Mouse (Mus musculus) layer of hippocampus, adult 2 months (tissue): ENCODE measurements at regions not wholly inside any gene's neighbourhood (a gene's known extent, or its start where the extent isn't known, plus 50 kb on each side); places are given as distances from the start of the nearest gene placed in this dataset.
A peak's percentile ranks its signal among the peaks of the same experiment; 100 is the strongest.

Experiments
- DNase-seq, 2 experiments: peaks; one replicate each; pipeline ENCODE4 v3.0.0; 2022; ENCODE audit warnings: low spot score in 2 of 2
- H3K27ac ChIP-seq: fragments of 200-600 bp; 2 replicates; pipeline ENCODE4 v1.8.1; 2022
- H3K4me3 ChIP-seq: fragments of 200-600 bp; 2 replicates; pipeline ENCODE4 v1.8.1; 2022; ENCODE audit warnings: mild to moderate bottlenecking
- CTCF ChIP-seq: fragments of 200-600 bp; conservative IDR thresholded peaks from 2 replicates; pipeline ENCODE4 v1.8.1; 2022; ENCODE audit warnings: antibody characterized with exemption, mild to moderate bottlenecking, moderate library complexity

GRCm38 (mm10) chrX:99370711-99371110, 100.4 kb downstream of the Pja1 start:
- DNase-seq, result no peak
- no peak for TF ChIP-seq CTCF
- no peak overlapping the region for H3K27ac ChIP-seq
- no peak overlapping the region for H3K4me3 ChIP-seq

- no peak overlapping the region for H3K27ac ChIP-seq
- TF ChIP-seq CTCF, result no peak
- H3K4me3 ChIP-seq, result no peak overlapping the region
- DNase-seq, result peak in 1 of 2 experiments; percentile 11
Measured at GRCm38 (mm10) chrX:99369258-99369900, 101.7 kb downstream of the Pja1 start.

- no peak for TF ChIP-seq CTCF
- Histone ChIP-seq H3K4me3 (no peak overlapping the region), H3K27ac (no peak overlapping the region)
- no peak for DNase-seq
Measured at GRCm38 (mm10) chrX:99364072-99364471, 107.0 kb downstream of the Pja1 start.

GRCm38 (mm10) chrX:99360095-99360890, 110.8 kb downstream of the Pja1 start:
- DNase-seq, result peak; percentile 13 to 36
- no peak for TF ChIP-seq CTCF
- Histone ChIP-seq H3K4me3 (no peak overlapping the region), H3K27ac (no peak overlapping the region)

GRCm38 (mm10) chrX:99358784-99359183, 112.3 kb downstream of the Pja1 start:
- no peak overlapping the region for H3K4me3 ChIP-seq
- peak; percentile 42 for TF ChIP-seq CTCF
- DNase-seq, result no peak
- H3K27ac ChIP-seq, result no peak overlapping the region

- TF ChIP-seq CTCF, result no peak
- Histone ChIP-seq H3K4me3 (no peak overlapping the region), H3K27ac (no peak overlapping the region)
- DNase-seq, result no peak
Measured at GRCm38 (mm10) chrX:99358051-99358617, 112.9 kb downstream of the Pja1 start.

GRCm38 (mm10) chrX:99355128-99355527, 115.9 kb downstream of the Pja1 start:
- TF ChIP-seq CTCF, result no peak
- no peak for DNase-seq
- Histone ChIP-seq H3K27ac (no peak overlapping the region), H3K4me3 (no peak overlapping the region)

GRCm38 (mm10) chrX:99350233-99350632, 120.8 kb downstream of the Pja1 start:
- Histone ChIP-seq H3K27ac (no peak overlapping the region), H3K4me3 (no peak overlapping the region)
- DNase-seq, result no peak
- TF ChIP-seq CTCF, result no peak

GRCm38 (mm10) chrX:99340223-99340622, 130.8 kb downstream of the Pja1 start:
- H3K27ac ChIP-seq, result no peak overlapping the region
- no peak for DNase-seq
- TF ChIP-seq CTCF, result no peak
- no peak overlapping the region for H3K4me3 ChIP-seq

GRCm38 (mm10) chrX:99339081-99339876, 131.8 kb downstream of the Pja1 start:
- no peak overlapping the region for H3K4me3 ChIP-seq
- H3K27ac ChIP-seq, result no peak overlapping the region
- no peak for TF ChIP-seq CTCF
- DNase-seq, result no peak

- DNase-seq, result no peak
- H3K4me3 ChIP-seq, result no peak overlapping the region
- H3K27ac ChIP-seq, result no peak overlapping the region
- no peak for TF ChIP-seq CTCF
Measured at GRCm38 (mm10) chrX:99336616-99337553, 134.2 kb downstream of the Pja1 start.
